Mouse (Mus musculus): ENCODE measurements around the gene Slc32a1. TPM values are rescaled to one million over a fixed set of nuclear protein-coding genes. Genes with fewer than 3 reads are reported as not detected.
A peak's percentile ranks its signal among the peaks of the same experiment; 100 is the strongest.

Slc32a1 gene
- polyA plus RNA-seq, 1 experiment from 2014 or later, result not detected

DNA sequence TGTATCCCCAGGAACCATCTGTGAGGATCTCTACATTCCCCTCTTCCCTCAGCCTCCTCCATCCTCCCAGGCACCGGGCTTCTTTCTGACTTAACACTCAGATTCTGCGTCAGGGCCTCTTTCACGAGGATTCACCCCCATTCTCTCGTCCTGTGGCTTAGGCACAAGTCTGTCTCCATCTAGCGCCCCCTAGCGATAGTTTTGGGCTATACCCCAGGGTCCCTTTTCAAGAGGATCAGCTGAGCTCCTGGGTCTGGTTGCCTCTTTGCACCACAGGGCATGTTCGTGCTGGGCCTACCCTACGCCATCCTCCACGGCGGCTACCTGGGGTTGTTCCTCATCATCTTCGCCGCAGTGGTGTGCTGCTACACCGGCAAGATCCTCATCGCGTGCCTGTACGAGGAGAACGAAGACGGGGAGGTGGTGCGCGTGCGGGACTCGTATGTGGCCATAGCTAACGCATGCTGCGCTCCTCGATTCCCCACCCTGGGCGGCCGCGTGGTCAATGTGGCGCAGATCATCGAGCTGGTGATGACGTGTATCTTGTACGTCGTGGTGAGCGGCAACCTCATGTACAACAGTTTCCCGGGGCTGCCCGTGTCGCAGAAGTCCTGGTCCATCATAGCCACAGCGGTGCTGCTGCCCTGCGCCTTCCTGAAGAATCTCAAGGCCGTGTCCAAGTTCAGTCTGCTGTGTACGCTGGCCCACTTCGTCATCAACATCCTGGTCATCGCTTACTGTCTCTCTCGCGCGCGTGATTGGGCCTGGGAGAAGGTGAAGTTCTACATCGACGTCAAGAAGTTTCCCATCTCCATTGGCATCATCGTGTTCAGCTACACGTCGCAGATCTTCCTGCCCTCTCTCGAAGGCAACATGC, 3.2 kb downstream of the Slc32a1 start:
- H3K4me1 ChIP-seq (replicated peaks), result peaks cover 26% of the 10 kb centered on the region
- ATAC-seq (replicated peaks; ENCODE audit: insufficient number of reproducible peaks, insufficient read depth, low FRiP score, low read depth), result no peak
- H3K4me3 ChIP-seq, result no peak overlapping the region
- no peaks in the 10 kb centered on the region for H3K9me3 ChIP-seq (replicated peaks)
- WGBS, result 4% methylated on average over 53 of the region's 53 CpGs
- H3K9ac ChIP-seq, result no peak overlapping the region
- no peak overlapping the region for H3K4me2 ChIP-seq
- H3K27me3 ChIP-seq, result peaks cover 100% of the 10 kb centered on the region
- no peak overlapping the region for H3K27ac ChIP-seq
- H3K36me3 ChIP-seq, result no peaks in the 10 kb centered on the region

DNA sequence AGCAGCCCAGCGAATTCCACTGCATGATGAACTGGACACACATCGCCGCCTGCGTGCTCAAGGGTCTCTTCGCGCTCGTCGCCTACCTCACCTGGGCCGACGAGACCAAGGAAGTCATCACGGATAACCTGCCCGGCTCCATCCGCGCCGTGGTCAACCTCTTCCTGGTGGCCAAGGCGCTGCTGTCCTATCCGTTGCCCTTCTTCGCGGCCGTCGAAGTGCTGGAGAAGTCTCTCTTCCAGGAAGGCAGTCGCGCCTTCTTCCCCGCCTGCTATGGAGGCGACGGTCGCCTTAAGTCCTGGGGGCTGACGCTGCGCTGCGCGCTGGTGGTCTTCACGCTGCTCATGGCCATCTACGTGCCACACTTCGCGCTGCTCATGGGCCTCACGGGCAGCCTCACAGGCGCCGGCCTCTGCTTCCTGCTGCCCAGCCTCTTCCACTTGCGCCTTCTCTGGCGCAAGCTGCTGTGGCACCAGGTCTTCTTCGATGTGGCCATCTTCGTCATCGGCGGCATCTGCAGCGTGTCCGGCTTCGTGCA, 3.9 kb downstream of the Slc32a1 start:
- H3K4me3 ChIP-seq, result peak overlapping the region; percentile 17; the same call in 1 of the 2 replicates
- no peak for ATAC-seq (replicated peaks; ENCODE audit: insufficient number of reproducible peaks, insufficient read depth, low FRiP score, low read depth)
- no peaks in the 10 kb centered on the region for H3K36me3 ChIP-seq
- H3K4me2 ChIP-seq, result peak overlapping the region; percentile 36
- peaks cover 26% of the 10 kb centered on the region for H3K4me1 ChIP-seq (replicated peaks)
- 2% methylated on average over 47 of the region's 47 CpGs for WGBS
- no peak overlapping the region for H3K9ac ChIP-seq
- H3K27me3 ChIP-seq, result peaks cover 98% of the 10 kb centered on the region
- H3K27ac ChIP-seq, result no peak overlapping the region
- no peaks in the 10 kb centered on the region for H3K9me3 ChIP-seq (replicated peaks)

DNA sequence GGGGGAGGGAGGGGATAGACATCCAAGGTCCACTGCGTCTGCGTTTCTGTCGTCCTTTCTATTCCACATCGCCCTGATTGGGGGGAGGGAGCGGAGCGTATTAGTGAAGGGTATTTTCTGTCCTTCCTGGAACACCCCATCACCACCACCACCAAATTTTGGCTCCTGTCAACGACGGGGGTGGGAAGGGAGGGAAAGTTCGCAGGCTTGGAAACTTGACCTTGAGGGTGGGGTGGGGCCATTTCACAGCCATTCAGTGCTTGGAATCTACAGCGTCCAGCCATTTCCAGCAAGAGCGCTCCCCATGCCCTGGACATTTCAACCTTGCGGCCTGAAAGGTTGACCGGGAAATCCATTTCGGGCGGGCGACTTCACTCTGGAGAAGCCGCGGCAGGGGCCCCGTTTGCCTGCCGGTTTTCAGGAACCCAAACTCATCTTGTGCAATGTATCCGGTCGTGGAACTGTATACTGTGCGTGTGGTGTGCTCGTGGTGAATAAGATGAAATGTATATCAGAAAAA, 4.7 kb downstream of the Slc32a1 start:
- WGBS, result 1% methylated on average over 24 of the region's 24 CpGs
- Histone ChIP-seq H3K9me3 (replicated peaks) (no peaks in the 10 kb centered on the region), H3K36me3 (no peaks in the 10 kb centered on the region), H3K4me1 (replicated peaks) (peaks cover 22% of the 10 kb centered on the region), H3K27me3 (peaks cover 98% of the 10 kb centered on the region), H3K27ac (no peak overlapping the region), H3K9ac (no peak overlapping the region), H3K4me2 (peak overlapping the region; percentile 36; the same call in 1 of the 2 replicates), H3K4me3 (peak overlapping the region; percentile 17; the same call in 1 of the 2 replicates)
- ATAC-seq (replicated peaks; ENCODE audit: insufficient number of reproducible peaks, insufficient read depth, low FRiP score, low read depth), result no peak

DNA sequence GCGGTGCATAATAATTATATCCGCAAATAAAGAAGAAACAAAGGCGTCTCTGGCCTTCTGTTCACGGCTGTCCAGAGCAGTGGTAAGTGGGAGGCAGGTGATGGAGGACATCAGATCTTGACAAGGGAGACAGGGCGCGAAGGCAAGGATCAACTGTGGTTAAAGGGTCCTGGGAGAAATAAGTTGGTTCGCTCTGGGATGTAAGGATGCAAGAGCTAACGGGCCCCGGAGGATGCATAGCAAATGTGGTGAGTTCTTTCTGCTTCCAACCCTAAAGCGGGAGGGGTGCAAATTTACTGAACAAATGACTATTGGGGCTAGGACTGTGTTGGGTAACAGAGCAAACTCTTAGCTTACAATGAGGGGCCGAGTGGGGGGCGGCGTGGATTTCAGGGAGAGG, 5.1 kb downstream of the Slc32a1 start:
- no peak for ATAC-seq (replicated peaks; ENCODE audit: insufficient number of reproducible peaks, insufficient read depth, low FRiP score, low read depth)
- H3K4me2 ChIP-seq, result no peak overlapping the region
- no peaks in the 10 kb centered on the region for H3K9me3 ChIP-seq (replicated peaks)
- H3K9ac ChIP-seq, result no peak overlapping the region
- no peaks in the 10 kb centered on the region for H3K36me3 ChIP-seq
- H3K27me3 ChIP-seq, result peaks cover 98% of the 10 kb centered on the region
- WGBS, result 5% methylated on average over 13 of the region's 13 CpGs
- no peak overlapping the region for H3K4me3 ChIP-seq
- no peak overlapping the region for H3K27ac ChIP-seq
- peaks cover 17% of the 10 kb centered on the region for H3K4me1 ChIP-seq (replicated peaks)

- Histone ChIP-seq H3K27me3 (peaks cover 98% of the 10 kb centered on the region), H3K4me1 (replicated peaks) (peaks cover 13% of the 10 kb centered on the region), H3K36me3 (no peaks in the 10 kb centered on the region), H3K9ac (no peak overlapping the region), H3K27ac (no peak overlapping the region), H3K4me3 (no peak overlapping the region), H3K9me3 (replicated peaks) (no peaks in the 10 kb centered on the region), H3K4me2 (no peak overlapping the region)
- under 1% methylated on average over 12 of the region's 12 CpGs for WGBS
- ATAC-seq (replicated peaks; ENCODE audit: insufficient number of reproducible peaks, insufficient read depth, low FRiP score, low read depth), result no peak
Observed at GRCm38 (mm10) chr2:158616296-158616695, 5.7 kb downstream of the Slc32a1 start.

GRCm38 (mm10) chr2:158616790-158617189, 6.2 kb downstream of the Slc32a1 start:
- ATAC-seq (replicated peaks; ENCODE audit: insufficient number of reproducible peaks, insufficient read depth, low FRiP score, low read depth), result no peak
- peaks cover 98% of the 10 kb centered on the region for H3K27me3 ChIP-seq

DNA sequence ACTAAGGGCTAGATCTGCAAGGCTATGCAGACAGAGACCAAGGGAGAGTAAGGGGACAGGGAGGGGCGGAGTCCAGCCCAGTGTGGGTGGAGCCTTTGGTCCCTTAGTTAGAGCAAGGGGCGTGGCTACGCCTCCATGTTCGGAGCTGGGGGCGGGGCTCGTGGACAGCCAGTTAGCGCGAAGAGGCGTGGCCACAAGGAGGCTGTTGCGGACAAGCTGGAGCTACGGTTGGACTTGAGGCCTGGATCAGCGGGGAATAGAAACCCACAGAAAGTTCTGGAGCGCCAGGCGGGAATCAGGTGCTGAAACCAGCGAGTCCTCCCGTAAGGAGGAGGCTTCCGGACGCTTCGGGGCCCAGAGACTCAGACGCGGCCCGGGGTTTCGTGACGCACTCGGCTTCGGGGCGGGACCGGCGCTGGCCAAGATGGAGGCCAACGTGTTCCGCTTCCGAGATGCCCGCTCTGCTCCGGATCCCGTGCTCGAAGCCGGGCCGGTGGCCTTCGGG, 14.2 kb downstream of the Slc32a1 start, which contains the start of gene Actr5:
TSS of gene Actr5 (plus strand) at position 171 of the 505 bp plus-strand sequence.
- Histone ChIP-seq H3K27ac (peak within 1 kb of the TSS; percentile 90), H3K9ac (peak within 1 kb of the TSS; percentile 65), H3K27me3 (peaks cover 25% of the 10 kb centered on the region), H3K9me3 (replicated peaks) (no peaks in the 10 kb centered on the region), H3K4me2 (peak within 1 kb of the TSS; percentile 91), H3K4me1 (replicated peaks) (peaks cover 15% of the 10 kb centered on the region), H3K36me3 (peaks cover 16% of the 10 kb centered on the region), H3K4me3 (peak within 1 kb of the TSS; percentile 95)
- 0% methylated on average over 39 of the region's 39 CpGs for WGBS
- ATAC-seq (replicated peaks; ENCODE audit: insufficient number of reproducible peaks, insufficient read depth, low FRiP score, low read depth), result peak; percentile 92

More at GRCm38 (mm10) chr2:158616790-158617189, 6.2 kb downstream of the Slc32a1 start:
- Histone ChIP-seq H3K4me2 (no peak overlapping the region), H3K36me3 (no peaks in the 10 kb centered on the region), H3K4me3 (no peak overlapping the region), H3K9me3 (replicated peaks) (no peaks in the 10 kb centered on the region), H3K4me1 (replicated peaks) (peaks cover 13% of the 10 kb centered on the region), H3K9ac (no peak overlapping the region), H3K27ac (no peak overlapping the region)
- WGBS, result 6% methylated on average over 11 of the region's 11 CpGs

- Histone ChIP-seq H3K4me2 (peak overlapping the region; percentile 91), H3K27me3 (peaks cover 20% of the 10 kb centered on the region), H3K4me3 (peak overlapping the region; percentile 95), H3K9ac (peak overlapping the region; percentile 65), H3K36me3 (peaks cover 18% of the 10 kb centered on the region), H3K9me3 (replicated peaks) (no peaks in the 10 kb centered on the region), H3K4me1 (replicated peaks) (peaks cover 15% of the 10 kb centered on the region), H3K27ac (peak overlapping the region; percentile 90)
- WGBS, result under 1% methylated on average over 44 of the region's 44 CpGs
- ATAC-seq (replicated peaks; ENCODE audit: insufficient number of reproducible peaks, insufficient read depth, low FRiP score, low read depth), result no peak; the same call in 1 of the 2 replicates
Observed at GRCm38 (mm10) chr2:158625231-158625630, 14.7 kb downstream of the Slc32a1 start.

DNA sequence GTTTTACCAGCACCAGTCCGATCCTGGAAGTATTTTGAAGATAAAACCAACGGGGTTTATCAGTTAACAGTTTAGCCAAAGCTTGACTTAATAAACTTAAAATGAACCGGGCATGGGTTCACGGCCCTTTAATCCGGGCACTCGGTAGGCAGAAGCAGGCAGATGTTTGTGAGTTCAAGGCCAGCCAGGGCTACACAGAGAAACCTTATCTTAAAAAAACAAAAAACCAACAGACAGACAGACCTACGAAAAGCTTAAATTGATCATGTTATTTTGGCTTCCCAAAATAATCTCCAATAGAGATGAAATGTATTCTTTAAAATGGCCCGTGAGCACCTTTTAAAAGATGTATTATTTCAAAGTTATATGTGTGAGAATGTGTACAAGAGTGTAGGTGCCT, 15.1 kb downstream of the Slc32a1 start:
- peak overlapping the region; percentile 65 for H3K9ac ChIP-seq
- WGBS, result 28% methylated on average over 8 of the region's 8 CpGs

DNA sequence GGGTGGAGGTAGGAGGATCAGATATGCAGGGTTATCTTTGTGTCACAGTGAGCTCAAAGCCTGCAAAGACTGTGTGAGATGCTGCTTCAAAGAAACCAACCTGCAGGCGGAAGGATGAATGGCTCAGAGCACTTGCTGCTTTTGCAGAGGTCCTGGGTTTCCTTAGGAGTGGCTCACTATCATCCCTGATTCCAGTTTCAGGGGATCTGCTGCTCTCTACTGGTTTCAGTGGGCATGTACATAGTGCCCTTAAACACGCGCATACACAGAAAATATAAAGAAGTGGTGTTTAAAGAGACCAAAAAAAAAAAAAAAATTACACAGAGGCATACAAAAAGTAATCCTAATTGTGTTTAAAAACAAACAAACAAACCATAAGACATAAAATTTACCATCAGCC, 18.3 kb downstream of the Slc32a1 start:
- WGBS, result 68% methylated on average over 3 of the region's 3 CpGs
- H3K36me3 ChIP-seq, result peaks cover 43% of the 10 kb centered on the region
- no peak overlapping the region for H3K27ac ChIP-seq
- H3K27me3 ChIP-seq, result no peaks in the 10 kb centered on the region
- H3K9me3 ChIP-seq (replicated peaks), result no peaks in the 10 kb centered on the region
- H3K4me2 ChIP-seq, result no peak overlapping the region
- ATAC-seq (replicated peaks; ENCODE audit: insufficient number of reproducible peaks, insufficient read depth, low FRiP score, low read depth), result no peak
- H3K9ac ChIP-seq, result no peak overlapping the region
- H3K4me1 ChIP-seq (replicated peaks), result peaks cover 15% of the 10 kb centered on the region
- no peak overlapping the region for H3K4me3 ChIP-seq

More for the DNA sequence above, 15.1 kb downstream of the Slc32a1 start:
- H3K27me3 ChIP-seq, result peaks cover 16% of the 10 kb centered on the region
- H3K9me3 ChIP-seq (replicated peaks), result no peaks in the 10 kb centered on the region
- peak overlapping the region; percentile 91 for H3K4me2 ChIP-seq
- peaks cover 15% of the 10 kb centered on the region for H3K4me1 ChIP-seq (replicated peaks)
- peak overlapping the region; percentile 95 for H3K4me3 ChIP-seq
- H3K36me3 ChIP-seq, result peaks cover 18% of the 10 kb centered on the region
- no peak overlapping the region; the same call in 1 of the 2 replicates for H3K27ac ChIP-seq
- ATAC-seq (replicated peaks; ENCODE audit: insufficient number of reproducible peaks, insufficient read depth, low FRiP score, low read depth), result no peak

DNA sequence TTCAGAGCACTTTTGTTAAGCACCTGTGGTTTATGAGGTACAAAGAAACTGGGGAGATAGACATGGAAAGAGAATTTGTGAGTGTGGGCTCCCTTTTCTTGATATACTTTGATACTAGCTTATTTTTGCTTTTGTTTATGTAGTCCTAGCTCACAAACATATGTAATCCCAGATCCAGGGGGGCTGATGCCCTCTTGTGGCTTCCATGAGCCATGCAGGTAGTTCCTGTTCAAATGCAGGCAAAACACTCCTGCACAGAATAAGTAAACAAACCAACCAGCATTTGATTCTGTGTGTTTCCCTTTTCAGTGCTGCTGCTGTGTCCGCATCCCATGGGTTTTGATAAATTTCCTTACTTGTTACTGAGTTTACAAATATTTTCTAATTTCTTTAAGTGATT, 18.8 kb downstream of the Slc32a1 start:
- no peaks in the 10 kb centered on the region for H3K9me3 ChIP-seq (replicated peaks)
- peaks cover 14% of the 10 kb centered on the region for H3K4me1 ChIP-seq (replicated peaks)
- H3K4me3 ChIP-seq, result no peak overlapping the region
- no peak overlapping the region for H3K4me2 ChIP-seq
- H3K9ac ChIP-seq, result no peak overlapping the region
- ATAC-seq (replicated peaks; ENCODE audit: insufficient number of reproducible peaks, insufficient read depth, low FRiP score, low read depth), result no peak
- no peak overlapping the region for H3K27ac ChIP-seq
- H3K27me3 ChIP-seq, result no peaks in the 10 kb centered on the region
- peaks cover 45% of the 10 kb centered on the region for H3K36me3 ChIP-seq
- WGBS, result 75% methylated on average over 1 of the region's 1 CpGs
